Mouse (Mus musculus) adrenal gland, postnatal 4 days (tissue): ENCODE measurements around the gene Cda. TPM values are rescaled to one million over a fixed set of nuclear protein-coding genes. Genes with fewer than 3 reads are reported as not detected.
A peak's percentile ranks its signal among the peaks of the same experiment; 100 is the strongest.

ENCODE experiments used
- DNase-seq, 2 experiments: peaks; one replicate each; pipeline ENCODE4 v3.0.0; 2021 to 2022; ENCODE audit warnings: low spot score in 2 of 2, mixed read lengths in 2 of 2
- total RNA-seq, 2 experiments: library from RNA; stranded (reverse); gene quantifications; 2 replicates each; pipeline ENCODE4 v1.2.3; 2021

Gene Cda
- total RNA-seq, 2 experiments from 2014 or later, result 15.7 to 22.9 TPM

DNA sequence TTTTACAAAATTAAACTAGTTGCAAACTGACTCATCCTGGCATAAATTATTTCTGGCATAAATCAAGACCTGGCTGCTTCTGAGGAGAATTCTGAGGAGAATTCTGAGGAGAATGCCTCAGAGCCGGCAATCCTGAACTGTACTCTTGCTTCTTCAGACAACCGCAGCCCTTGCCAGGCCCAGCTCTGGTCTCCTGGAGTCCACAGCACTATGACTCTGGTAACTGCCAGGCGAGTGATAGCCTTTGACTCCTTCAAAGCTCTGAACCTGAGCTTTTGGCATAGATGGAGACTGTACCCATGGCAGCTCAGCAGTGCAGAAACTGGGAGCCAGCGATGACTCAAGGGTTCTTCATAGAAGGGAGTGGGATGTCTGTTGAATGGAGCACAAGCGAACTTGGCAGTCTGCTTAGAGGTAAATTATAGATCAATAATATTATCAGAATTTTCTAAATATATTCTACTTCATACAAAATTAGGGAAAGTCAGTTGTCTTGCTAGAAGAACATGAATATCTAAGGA is 3.3 kb upstream of the Cda start:
- no peak for DNase-seq

DNA sequence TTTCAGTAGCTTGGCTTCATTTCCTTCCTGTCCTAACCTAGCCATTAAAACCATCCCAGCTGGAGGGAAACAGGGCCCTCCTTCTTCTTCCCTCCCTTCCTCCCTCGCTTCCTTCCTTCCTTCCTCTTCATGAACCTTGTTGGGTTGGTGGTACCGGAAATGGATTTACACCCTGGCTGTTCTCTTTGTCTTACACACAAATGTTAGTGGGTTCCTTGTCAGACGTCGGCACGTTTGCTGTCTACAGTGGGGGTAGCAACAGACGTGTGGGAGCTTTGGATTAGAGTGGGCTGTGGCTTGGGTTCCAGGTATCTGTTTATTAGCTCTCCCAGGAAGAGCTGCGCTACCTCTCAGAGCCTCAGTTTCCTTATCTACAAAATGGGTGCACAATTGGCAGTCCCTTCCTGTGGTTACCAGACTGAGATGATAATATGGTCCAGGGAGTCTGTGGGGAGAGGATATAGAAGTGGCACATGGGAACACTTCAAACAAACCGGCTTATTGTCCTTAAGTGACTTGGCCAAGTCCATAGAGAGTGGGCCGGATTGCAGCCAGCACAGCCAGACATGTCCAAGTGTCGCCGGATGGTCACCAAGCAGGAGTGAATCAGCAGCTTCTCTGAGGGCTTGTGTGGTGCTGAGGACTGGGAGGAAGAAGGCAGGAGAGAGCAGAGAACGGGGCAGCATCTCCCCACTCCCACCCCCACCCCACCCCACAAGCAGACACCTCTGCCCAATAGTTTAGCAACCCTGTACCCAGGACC is 887 bp upstream of the Cda start:
- DNase-seq, result no peak

DNA sequence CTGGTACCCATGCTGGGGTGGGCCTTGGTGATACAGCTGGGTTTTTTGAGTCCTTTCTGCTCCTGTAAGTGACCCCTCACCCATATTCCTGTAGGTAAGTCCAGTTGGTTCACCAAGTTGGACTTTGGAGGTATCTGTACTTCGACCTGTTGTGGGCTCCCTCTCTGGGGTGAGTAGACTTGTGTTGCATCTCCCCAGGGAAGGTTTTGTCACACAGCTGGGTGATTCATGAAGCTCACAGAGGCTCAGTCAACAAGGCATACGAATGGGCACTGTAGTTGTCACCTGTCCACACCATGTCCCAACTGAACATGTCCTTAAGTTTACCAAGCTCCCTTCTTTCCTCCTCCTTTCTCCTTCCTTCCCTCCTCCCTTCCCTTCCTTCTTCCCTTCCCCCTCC is 1.2 kb downstream of the Cda start:
- no peak for DNase-seq

GRCm38 (mm10) chr4:138363511-138363910 is 4.3 kb downstream of the Cda start:
- no peak for DNase-seq

DNA sequence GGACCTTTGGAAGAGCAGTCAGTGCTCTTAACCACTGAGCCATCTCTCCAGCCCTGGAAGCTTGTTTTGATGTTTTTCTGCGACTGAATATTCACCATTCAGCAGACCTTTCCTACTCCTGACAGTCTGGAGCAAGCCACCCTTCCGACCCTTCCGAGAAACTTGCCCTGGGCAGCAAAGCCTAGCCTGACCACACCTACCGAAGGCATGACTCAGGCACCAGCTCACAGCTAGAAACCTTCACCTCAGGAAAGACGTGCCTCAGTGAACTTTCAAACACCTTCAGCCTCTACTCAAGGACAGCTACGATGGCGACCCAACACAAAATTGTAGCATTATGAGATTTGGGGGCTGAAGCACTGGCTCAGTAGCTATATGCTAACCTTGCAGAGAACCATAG is 4.9 kb downstream of the Cda start:
- DNase-seq, result no peak

DNA sequence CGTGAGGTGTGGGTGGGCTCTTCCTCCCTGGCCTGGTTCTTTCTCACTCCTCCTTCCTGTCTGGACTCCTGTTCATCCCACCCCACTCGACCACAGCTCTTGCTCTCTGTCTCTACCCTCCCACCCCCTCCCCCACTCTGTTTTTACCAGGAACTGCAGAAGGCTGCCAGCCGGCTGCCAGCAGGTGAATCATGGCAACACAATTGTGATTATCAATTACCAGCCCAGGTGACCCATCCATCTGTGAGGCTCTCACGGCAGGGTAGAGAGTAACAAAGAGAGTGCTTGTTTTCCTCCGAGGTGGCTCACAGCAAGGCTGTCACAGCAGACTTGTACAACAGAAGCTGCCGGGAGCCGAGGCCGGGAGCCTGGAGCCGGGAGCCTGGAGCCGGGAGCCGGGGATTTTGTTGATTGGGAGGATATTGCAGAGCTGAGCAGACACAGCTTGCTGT is 6.4 kb downstream of the Cda start:
- no peak for DNase-seq

GRCm38 (mm10) chr4:138358176-138358575 is 9.6 kb downstream of the Cda start:
- DNase-seq, result no peak

DNA sequence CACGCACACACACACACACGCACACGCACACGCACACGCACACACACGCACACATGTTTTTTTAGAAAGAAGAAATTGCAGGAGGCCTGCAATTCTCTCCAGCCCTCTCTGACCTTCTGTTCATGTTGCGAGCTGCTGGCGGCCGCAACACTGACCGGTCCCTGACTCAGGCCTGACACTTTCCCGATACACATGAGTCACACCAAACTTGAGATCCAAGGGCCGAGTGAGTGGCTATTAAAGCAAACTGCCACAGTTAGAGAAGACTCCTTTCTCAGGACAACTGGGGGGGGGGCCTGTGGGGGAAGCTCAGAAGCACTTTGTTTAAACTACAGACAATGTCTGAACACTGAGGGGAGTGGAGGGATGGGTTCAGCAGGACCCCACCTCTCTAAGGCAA is 11.2 kb downstream of the Cda start:
- DNase-seq, result no peak

- DNase-seq, result no peak
Measured at GRCm38 (mm10) chr4:138356141-138356540, 11.7 kb downstream of the Cda start.

DNA sequence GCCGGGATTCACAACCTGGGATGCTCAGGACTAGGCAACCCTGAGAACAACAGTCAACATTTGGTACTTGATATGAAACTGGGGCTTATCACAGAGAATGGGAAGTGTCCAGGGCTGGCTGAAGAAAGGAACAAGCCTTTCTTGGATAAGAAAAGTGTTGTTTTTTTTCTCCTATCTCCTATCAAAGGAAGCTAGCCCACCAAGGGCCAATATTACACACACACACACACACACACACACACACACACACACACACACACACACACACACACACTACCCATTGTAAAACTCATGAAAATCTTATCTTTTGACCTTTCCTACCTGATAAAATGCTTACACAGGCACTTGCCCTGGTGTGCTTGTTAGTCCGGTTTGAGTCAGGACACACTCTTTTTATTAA is 12.3 kb downstream of the Cda start:
- no peak for DNase-seq

DNA sequence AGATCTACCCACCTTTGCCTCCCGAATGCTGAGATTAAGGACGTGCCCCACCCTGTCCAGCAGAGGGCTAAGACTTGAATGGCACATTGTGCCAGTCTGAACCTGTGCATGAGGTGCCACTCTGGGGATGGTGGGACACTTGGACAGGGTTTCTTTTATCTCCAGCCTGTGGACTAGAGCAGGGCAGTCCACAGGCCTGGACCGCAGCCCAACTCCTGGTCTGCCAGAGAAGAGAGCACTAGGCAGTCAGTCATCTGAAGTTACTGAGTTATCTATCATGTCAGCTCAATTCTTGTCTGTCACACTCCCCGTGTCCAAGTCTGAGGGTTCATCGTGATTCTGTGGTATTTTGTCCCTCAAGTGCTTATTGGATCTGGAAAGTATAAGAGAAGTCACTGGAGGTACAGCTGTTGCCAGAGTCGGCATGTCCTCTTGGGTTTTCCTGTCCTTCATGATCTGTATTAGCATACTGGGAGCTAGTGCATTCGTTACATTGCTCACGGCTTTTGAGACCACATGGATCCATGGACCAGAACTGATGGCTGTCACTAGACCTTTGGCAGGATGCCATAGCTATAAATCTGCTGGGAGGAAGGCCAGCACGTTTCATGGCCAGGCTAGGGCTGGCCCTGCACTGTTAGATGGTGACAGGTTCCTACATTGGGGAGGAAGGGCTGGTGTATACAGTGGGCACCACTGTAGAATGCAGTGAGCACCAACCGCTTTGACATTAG is 14.2 kb downstream of the Cda start:
- DNase-seq, result no peak

DNA sequence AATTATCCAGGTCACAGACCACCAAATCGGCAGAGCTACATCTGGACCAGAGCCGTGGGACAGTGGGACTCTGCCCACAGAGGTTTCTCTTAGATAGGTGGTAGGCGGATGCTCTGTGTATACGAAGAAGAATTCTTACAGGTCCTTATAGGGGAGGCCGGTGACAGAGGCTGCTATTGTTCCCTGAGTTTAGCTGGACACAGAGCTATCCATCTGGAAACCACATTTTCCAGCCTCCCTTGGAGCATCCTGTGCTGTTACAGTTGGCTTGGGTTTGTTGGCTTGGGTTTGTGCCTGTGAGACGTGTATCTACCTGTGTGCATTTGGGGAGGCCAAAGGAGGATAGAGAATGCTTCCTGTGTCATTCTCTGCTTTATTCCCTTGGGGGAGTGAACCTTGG is 15.1 kb downstream of the Cda start:
- no peak for DNase-seq

- no peak for DNase-seq
Measured at GRCm38 (mm10) chr4:138351821-138352220, 16.0 kb downstream of the Cda start.

GRCm38 (mm10) chr4:138348716-138349115 is 19.1 kb downstream of the Cda start:
- DNase-seq, result no peak

DNA sequence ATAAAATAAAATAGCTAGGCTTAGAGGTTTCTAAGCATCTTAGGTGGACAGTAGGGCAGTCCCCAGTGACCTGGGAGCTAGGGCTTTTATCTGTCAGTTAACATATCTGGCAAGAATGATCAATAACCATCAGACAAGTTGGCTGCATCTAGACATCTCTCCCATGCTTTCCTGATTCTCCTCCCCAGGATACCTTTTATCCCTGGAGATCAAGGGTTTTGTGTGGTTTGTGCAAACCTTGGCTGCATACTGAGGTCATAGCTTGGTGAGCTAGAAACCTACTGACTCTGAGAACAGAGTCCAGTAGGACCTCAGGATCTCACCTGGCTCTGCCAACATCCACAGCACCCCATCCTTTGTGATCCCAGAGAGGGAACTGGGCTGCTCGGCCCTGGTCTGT is 20.5 kb downstream of the Cda start:
- no peak for DNase-seq

DNA sequence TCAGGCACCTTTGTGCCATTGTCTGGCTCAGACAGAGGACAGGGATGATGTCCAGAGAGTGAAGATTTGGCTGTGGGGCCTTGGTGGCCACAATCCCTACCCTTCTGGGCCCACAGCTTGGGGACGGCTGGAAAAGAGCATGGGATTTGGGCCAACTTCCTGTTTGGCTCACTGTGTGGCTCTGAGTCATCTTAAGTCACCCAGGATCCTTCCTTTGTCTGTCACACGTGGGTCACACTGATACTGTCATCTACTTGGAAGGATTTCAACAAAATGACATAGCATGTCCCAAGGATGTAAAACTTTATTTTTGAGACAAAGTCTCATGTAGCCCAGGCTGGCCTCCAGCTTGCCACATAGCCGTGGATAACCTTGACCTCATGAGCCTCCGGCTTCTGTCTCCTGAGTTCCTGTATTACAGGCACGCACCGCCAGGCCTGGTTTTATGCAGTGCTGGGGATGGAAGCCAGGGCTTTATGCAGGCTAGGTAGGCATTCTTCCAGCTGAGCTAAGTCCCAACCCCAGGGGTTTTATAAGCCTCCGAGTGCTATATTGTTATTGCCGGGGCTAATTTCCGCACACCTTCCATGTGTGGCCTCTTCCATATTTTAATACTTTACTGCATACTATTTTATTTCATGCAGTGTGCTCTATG is 22.8 kb downstream of the Cda start:
- DNase-seq, result no peak

DNA sequence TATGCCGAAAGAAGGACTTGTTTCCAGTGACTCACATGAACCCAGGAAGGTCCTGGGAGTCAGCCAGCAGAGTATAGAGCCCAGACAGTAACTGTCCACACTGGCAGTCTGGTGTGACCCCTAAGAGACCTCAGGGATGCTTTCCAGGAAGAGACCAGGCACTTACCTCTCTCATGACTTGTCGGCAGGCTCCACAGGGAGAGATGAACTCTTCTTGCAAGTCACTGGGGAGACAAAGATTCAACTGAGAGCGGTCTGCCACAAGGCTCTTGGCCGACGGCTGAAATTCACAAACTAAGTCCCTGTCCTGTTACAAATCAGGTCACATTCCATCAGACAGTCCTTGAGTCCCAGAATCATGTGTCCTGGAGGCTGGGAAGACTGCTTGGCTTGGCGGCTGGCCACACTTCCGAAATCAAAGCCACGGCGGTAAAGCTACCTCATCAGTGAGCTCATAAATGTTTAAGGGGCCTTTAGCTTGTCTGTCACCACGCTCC is 24.4 kb downstream of the Cda start:
- peak in 1 of 2 experiments; percentile 43 for DNase-seq

GRCm38 (mm10) chr4:138342778-138343177 is 25.0 kb downstream of the Cda start:
- DNase-seq, result no peak

DNA sequence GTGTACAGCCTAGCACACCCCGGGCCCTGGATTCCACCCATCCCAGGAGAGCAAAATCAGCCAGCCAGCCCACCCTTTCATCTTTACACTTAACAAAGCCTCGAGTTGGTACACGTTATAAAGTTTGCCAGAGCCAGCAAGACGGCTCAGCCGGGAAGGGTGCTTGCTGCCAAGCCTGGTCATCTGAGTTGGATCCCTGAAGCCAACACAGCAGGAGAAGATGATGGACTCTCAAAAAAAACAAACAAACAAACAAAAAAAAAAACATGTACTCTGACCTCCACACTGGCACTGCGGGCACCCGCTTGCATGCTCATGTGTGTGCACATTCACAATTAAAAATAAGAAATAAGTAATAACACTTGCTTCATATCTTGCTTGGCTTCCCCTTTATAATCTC is 25.7 kb downstream of the Cda start:
- DNase-seq, result no peak

- no peak for DNase-seq
Measured at GRCm38 (mm10) chr4:138341393-138341792, 26.4 kb downstream of the Cda start.

DNA sequence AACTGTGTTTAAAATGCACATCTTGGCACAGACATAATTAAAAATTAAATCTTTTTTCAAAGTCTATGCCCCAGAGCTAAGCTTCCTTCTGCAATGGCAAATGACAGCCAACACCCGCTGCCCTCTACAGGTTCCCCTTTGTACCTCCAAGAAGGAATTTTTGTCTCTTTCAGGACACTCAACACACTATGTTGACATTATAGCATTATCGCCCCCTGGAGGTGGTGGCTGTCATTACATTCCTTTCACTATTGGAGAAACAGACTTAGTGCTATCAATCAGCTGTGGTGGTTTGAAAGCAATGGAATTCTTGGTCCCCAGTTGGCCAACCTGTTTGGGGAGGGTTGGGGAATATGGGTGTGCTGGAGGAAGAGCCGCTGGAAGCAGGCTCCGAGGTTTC is 27.8 kb downstream of the Cda start:
- DNase-seq, result no peak

GRCm38 (mm10) chr4:138337341-138337740 is 30.5 kb downstream of the Cda start:
- DNase-seq, result no peak
